Mouse (Mus musculus) liver, adult 10 weeks (tissue): ENCODE measurements around the gene Mocs3. TPM values are rescaled to one million over a fixed set of nuclear protein-coding genes. Genes with fewer than 3 reads are reported as not detected.

ENCODE experiments used
- polyA plus RNA-seq: library from polyadenylated mRNA; stranded (reverse); fragments of 350-450 nt; fragmentation: Illumina TruSeq; extraction: RNeasy Lipid Tissue Mini Kit (QIAGEN cat#74804); gene quantifications from one replicate; pipeline ENCODE4 v1.2.3, GENCODE M21; 2014; ENCODE audit warnings: low read depth, low replicate concordance

The Mocs3 gene
- polyA plus RNA-seq: 1.7 TPM

DNA sequence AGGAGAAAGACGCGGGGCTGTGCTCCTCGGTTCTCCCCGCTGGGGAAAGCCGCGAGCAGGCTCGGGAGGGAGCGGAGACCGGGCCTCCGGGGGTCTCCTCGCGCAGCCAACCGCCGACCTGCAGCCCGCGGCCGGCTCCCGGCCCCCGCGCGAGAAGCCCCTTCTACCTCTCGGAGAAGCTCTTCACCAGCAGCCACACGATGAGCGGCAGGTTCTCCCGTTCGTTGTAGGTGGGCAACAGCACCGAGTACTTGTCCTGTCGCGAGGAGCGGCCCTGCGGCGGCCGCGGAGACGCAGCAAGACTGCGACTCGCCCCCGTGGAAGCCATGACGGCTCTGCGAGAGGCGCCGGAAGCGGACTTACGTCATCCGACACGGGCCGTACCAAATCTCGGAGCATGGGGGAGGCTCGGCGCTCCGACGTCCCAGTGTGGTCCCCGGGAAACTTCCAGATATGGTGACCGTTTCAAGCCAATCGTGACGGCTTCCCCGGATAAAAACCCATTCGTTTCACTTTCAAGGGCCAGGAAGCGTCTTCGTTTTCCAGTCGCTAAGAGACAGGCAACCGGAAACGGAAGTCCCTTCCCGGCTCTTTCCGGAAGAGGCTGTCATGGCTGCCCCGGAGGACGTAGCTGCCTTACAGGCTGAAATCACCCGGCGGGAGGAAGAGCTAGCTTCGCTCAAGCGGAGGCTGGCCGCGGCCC, at the start of gene Mocs3, which contains the start of the genes Gm20716 and Dpm1:
Mocs3 (plus strand) TSS at position 597 of the 703 bp plus-strand sequence.
Gm20716 (minus strand) TSS at position 339 of the 703 bp plus-strand sequence.
Dpm1 (minus strand) TSS at position 566 of the 703 bp plus-strand sequence.

DNA sequence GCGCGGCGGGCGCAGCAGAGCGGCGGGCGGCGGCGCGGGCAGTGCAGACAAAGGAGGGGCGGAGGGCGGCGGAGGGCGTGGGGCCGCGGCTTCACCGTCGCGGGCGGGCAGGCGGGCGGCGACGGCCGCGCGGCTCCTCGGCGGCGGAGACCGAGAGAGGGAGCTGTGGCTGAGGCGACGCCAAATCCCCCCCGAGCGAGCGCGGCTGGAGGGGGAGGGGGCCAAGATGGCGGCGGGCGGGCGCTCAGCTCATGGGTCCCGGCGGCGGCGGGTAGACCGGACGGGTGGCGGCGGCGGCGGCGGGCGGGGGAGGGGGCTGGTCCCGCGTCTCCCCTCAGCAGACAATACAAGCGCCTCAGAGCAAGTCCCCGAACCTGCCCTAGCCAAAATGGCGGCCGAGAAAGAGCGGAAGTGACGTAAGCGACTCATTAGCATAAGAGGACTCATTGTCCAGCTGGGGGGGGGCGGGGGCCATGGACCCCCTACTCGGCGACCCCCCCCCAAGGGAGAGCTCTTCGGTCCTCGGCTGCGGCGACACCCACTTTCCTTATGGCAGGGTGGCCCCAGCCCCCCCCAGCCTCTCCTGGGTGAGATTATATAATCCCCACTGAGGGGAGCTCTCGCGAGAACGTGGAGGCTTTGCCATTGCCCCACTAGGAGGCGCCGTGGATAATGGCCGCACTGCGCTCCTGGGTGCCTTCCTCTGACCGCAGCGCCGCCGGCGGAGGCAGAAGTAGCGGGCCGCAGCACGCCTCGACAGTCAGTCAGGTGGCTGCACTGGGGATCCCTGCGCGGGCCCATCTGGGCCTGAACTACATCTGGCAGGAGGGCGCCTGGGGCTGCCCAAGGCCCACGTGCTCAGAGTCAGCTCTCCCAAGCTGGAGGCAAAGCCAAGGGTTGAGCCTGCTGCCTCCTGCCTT, 23.4 kb upstream of the Mocs3 start, which contains the start of gene Adnp:
Adnp (minus strand) TSS at position 388 of the 920 bp plus-strand sequence.

DNA sequence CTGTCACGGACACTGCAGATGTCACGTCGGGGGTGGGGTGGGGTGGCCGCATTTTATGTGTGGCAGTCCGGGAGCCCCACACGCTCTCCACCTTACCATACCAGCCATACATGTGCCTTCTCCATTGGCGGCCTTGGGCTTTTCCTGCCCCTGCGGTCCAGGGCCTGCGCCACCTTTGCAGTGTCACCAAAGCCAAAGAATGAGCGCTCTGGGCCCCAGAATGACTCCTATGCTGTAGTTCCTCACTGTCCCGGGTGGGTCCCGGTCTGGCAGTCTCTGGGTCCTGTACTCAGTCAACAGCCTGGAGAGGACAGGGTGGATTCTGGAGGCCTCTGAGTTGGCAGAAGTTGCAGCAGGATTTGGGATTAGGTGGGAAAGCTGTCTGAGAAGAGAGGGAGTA, 51.2 kb downstream of the Mocs3 start, which contains the start of gene Kcng1:
Kcng1 (minus strand) TSS at position 155 of the 400 bp plus-strand sequence.

Other genes with a start within 250 kb of the Mocs3 start
- not detected for gene Ripor3, start 220.0 kb upstream of the Mocs3 start, polyA plus RNA-seq
- 2.4 TPM for gene Pard6b, start 149.6 kb upstream of the Mocs3 start, polyA plus RNA-seq
- 2.9 TPM for gene Adnp, start 23.5 kb upstream of the Mocs3 start, polyA plus RNA-seq
- gene Gm20716, start 258 bp upstream of the Mocs3 start, polyA plus RNA-seq: 37.2 TPM
- gene Dpm1, start within 50 bp of the Mocs3 start, polyA plus RNA-seq: 246 TPM
- not detected for gene Kcng1, start 51.1 kb downstream of the Mocs3 start, polyA plus RNA-seq